Mouse (Mus musculus) lung, postnatal 0 days (tissue): Measurements from ENCODE around the gene Acat3.

Experiments
- CTCF ChIP-seq: IDR thresholded peaks from 2 replicates; pipeline ENCODE4 v1.5.1; 2016; ENCODE audit warnings: antibody characterized with exemption, mild to moderate bottlenecking
- EP300 ChIP-seq: IDR thresholded peaks from 2 replicates; pipeline ENCODE4 v1.6.1; 2016; ENCODE audit warnings: antibody characterized with exemption, mild to moderate bottlenecking, control low read depth

- no peak for TF ChIP-seq CTCF
- TF ChIP-seq EP300, result no peak
These were observed 26.8 kb upstream of the Acat3 start for GRCm38 (mm10) chr17:12967173-12967572.
